ENCODE assay signal across 8 mouse cellular contexts in the genomic region with DNA sequence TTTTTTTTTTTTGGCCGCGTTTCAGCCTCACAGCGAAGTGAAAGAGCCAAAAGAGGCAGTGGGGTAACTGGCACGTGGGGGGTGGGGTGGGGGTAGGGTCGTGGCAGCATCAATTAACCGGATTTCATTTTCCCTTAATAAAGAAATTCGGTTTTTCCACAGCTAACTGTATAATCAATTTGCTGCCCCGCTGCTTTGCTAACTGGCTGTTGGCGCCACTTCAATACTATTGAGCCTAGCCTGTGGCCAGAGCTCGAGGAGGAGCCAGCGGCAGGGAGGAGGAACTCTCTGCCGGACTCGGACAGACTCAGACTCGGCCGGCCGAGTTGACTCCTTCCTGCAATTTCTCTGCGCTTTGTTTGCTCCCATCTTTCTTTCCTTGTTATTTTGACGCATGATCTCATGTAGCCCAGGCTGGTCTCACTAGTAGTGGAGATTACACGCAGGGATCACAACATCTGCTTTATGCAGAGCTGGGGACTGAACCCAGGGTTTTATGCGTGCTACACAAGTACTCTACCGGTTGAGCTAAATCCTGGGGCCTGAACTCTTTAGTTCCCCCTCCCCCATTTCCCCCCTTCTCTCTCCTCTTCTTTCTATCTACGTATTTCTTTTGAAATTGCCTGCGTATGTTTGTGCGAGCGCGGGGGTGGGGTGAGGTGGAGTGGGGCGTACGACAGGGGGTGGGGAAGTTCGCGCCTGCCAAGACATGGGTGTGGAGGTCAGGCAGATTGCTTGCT.
DNase-seq lines count a peak whose midpoint lies in the region; ATAC-seq lines count a peak whose summit lies in the region.

No protein-coding gene starts in this region.

- peak; percentile 56 for DNase-seq in adipocyte (ENCODE audit: low spot score)
- peak; percentile 26 to 53 for DNase-seq in cerebellum, postnatal 4 days (ENCODE audit: low spot score in 2 of 2)
- DNase-seq in gastrocnemius, postnatal 10 days = peak; percentile 63
- peak; percentile 41 for DNase-seq in hindlimb bud, embryonic 11.5 days (ENCODE audit: extremely low spot score, low read depth, low spot score)
- peak; percentile 23 to 41 for DNase-seq in left cerebral cortex, postnatal 14 days (ENCODE audit: low spot score in 2 of 2)
- peak; percentile 32 for DNase-seq in right cerebral cortex, postnatal 14 days
- DNase-seq in yolk sac, embryonic 10.5 days (ENCODE audit: low spot score) = peak; percentile 63

- intact Hi-C loops in left cerebral cortex, postnatal 14 days (cut with DNase I) = no loop called here

- peak; percentile 76 for ATAC-seq in megakaryocyte progenitor cell, adult 5-6 weeks (replicated peaks; ENCODE audit: poor library complexity)

Comparison
In these comparisons a context has a peak if more than half of its experiments do, and no peak if none do; other contexts are left out.
1. Peak in every context shown above with its lines: DNase-seq and ATAC-seq.